Mouse (Mus musculus) monocyte, adult 2 months (primary cell): ENCODE data around the gene Mpst.
A peak's percentile ranks its signal among the peaks of the same experiment; 100 is the strongest.

Source experiments
- DNase-seq, 2 experiments: peaks; one replicate each; pipeline ENCODE4 v3.0.0; 2022; ENCODE audit warnings: low spot score in 2 of 2, low read depth in 1 of 2

The Mpst gene

GRCm38 (mm10) chr15:78436380-78437192 lies 30.4 kb downstream of the Mpst start:
- no peak for DNase-seq

DNA sequence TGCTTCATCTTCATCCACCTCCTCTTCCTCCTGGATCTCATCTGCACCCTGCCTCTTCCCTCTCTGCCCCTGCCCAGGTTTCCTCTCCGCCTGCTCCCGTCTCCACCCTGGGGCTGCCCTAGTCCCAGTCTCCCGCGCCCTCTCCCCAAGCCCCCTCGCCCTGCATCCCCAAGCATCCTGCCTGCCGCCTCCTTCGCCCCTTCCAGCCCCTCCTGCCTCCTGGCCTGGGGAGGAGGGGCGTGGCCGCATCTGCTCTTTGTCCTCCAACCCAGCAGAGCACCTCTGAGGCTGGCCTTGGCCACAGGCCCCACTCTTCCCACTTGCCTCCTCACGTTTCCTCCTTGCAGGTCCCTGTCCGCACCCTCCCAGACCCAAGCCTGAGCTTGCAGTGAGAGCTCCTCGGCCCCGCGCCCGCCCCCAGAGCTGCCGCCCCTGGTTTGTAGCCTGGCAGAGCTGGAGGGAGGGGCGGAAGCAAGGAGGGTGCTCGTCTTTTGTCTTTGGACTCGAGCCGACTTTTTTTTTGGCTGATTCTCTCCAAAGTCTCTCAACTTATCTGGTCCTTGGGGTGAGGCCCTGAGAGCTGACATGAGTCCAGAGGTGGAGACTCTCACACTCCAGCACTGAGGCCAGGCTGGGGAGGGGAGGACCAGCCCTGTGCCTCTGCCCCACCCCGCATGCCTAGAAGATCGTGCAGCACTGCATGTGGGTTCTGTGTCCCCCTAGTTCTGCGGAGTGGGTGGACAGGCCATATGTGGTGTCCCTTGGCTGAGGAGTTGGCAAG lies 31.2 kb downstream of the Mpst start:
- no peak for DNase-seq

DNA sequence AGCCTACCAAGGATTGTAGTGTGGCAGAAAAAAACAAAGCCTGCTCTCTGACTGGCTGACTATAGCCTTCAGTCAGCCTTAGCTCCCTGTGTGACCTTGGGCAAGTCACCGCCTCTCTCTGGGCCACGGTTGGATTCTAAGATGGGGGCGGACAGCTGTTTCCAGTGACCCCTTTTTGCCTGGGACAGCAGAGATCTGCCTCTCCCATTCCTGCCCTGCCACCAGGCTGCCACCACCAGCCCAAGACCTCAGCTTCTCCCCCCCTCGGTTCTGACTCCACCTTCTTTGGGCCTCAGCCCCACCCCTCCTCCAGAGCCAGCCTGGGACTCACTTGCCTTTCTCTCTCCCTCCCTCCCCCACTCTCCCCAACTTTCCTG lies 31.8 kb downstream of the Mpst start:
- DNase-seq, result no peak

- DNase-seq, result no peak
Observed at GRCm38 (mm10) chr15:78438505-78438904, 32.3 kb downstream of the Mpst start.

DNA sequence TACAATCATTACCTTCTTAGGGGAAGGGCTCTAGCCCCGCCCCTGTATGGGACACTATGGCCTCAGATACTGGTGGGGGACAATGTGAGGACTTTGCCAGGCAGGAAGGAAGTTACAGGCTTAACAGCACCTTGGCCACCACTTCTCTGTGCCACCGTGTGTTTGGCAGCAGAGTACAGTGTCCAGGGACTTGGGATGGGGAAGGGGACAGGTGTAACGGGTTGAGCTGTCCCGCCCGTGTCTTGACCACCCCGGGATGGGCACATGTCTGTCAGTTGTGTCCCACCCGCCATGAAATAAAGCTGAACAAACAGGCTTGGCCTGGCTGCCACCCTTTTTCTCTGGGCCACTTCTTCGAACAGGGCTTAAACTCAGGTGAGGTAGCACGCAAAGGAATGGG lies 32.8 kb downstream of the Mpst start:
- no peak for DNase-seq

- no peak for DNase-seq
Observed at GRCm38 (mm10) chr15:78442231-78442630, 36.0 kb downstream of the Mpst start.

DNA sequence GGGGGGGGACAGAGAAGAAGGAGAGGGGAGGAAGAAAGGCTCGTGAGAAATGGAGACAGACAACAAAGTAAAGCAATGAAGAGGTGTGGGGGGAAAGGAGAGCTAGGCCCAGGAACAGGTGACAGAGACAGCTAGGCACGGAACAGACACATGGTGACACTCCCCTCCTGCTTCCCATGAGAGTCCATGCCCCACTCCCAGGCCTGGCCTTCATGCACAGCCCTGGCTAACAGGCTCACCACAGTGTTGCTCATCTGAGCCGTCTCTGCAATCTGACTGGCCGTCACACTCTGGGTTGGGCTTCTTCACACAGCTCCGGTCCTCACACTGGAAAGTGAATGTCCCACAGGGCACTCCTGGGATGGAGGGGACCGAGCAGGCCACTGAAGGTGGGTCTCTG lies 37.6 kb downstream of the Mpst start:
- DNase-seq, result no peak

- DNase-seq, result no peak
Observed at GRCm38 (mm10) chr15:78447121-78447520, 40.9 kb downstream of the Mpst start.

- peak; percentile 64 to 82 for DNase-seq
Observed at GRCm38 (mm10) chr15:78447746-78448535, 41.7 kb downstream of the Mpst start.

- no peak for DNase-seq
Observed at GRCm38 (mm10) chr15:78449131-78449530, 42.9 kb downstream of the Mpst start.

GRCm38 (mm10) chr15:78449694-78450418 lies 43.6 kb downstream of the Mpst start:
- DNase-seq, result peak; percentile 38 to 66

- DNase-seq, result no peak
Observed at GRCm38 (mm10) chr15:78450419-78450768, 44.2 kb downstream of the Mpst start.

GRCm38 (mm10) chr15:78451201-78451600 lies 45.0 kb downstream of the Mpst start:
- no peak for DNase-seq

GRCm38 (mm10) chr15:78452929-78453328 lies 46.7 kb downstream of the Mpst start:
- no peak for DNase-seq

DNA sequence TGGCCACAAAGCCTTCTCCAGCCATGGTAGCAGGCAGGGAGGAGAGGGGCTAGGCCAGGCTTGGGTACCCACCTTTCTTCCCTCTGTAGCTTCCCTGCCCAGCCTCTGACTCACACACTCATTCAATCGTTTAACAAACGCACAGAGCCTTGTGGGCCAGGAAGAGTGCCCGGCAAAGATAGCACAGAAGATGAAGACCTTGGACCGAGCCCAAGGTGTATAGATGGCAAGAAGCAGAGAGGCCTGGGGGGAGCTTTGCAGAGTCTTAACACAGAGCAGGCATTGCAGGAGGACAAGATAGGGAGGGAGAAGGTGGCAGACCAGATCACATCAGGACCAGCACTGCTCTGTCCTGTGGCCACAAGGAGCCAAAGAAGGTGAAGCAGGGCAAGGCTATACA lies 49.0 kb downstream of the Mpst start:
- DNase-seq, result no peak

GRCm38 (mm10) chr15:78456051-78456450 lies 49.8 kb downstream of the Mpst start:
- no peak for DNase-seq

DNA sequence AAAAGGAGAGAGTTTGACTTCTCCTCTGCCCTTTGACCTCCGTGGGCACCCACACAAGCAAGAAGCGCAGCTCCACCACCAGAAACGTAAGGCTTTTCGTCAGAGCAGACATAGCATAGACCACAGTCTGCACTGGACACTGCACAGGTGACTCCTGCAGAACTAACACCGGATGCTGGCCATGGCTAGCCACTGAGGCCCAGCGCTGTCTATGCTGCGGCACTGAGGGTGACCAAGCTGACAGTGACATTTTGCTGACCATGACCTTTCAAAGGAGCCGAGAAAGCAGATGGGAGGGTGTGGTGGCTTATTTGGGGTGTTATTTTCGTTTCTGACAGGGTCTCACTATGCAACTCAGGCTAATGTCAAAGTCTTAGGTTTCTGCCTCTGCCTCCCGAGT lies 51.0 kb downstream of the Mpst start:
- DNase-seq, result no peak

- DNase-seq, result no peak
Observed at GRCm38 (mm10) chr15:78462981-78463380, 56.8 kb downstream of the Mpst start.
